ENCODE assay signal across 1 mouse cellular context in the genomic region with DNA sequence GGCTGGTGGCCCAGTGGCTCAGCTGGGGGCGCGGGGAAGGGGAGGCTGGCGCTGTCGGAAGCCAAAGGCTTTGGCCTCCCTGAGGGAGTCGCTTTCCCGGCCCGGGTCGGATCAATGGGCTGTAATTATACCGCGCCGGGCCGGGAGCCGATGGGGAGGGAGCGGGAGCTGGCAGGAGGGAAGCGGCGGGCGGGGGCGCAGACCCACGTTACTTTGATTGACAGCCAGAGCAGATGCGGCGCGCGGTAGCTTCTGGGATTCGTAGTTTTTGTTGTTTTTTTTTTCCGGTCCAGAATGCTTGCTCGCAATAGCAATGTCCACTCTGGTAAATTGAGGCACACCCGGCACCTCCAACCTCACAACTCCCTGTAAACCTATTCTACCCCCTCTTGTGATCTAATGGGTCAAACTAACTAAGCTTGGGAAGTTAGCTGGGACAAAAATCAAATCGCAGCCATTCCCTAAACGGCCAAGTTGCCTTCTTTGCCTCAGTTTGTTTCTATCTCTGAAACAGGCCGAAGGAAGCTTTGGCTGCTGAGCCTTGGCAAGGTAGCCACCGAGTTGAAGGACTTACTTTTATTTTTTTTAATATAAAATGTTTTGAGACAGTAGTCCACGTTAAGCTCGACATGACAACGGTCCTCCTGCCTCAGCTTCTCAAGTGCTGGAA.
TF ChIP-seq lines count a peak whose summit lies in the region.

No protein-coding gene starts in this region.

TF ChIP-seq in CH12.LX, 34 proteins besides CTCF, POLR2A, EP300 and RAD21:
- TF ChIP-seq MAZ (IDR thresholded peaks at IDR 0.05; ENCODE audit: low read depth, low read length) (no peak), MEF2A (IDR thresholded peaks at IDR 0.05; ENCODE audit: borderline replicate concordance, low read depth, low read length) (no peak), JUN (IDR thresholded peaks at IDR 0.05; ENCODE audit: insufficient read depth, low read depth, low read length) (no peak), CHD1 (IDR thresholded peaks at IDR 0.05; ENCODE audit: low read depth, low read length) (no peak), NELFE (IDR thresholded peaks at IDR 0.05; ENCODE audit: low read depth, low read length) (no peak), NRF1 (IDR thresholded peaks at IDR 0.05; ENCODE audit: low read depth, low read length) (0 out of 2 replicates have a peak, but pooled peaks have one; percentile 26), MAFK (IDR thresholded peaks at IDR 0.05; ENCODE audit: insufficient replicate concordance, low read length) (no peak), KAT2A (IDR thresholded peaks at IDR 0.05; ENCODE audit: insufficient replicate concordance, low read length) (peak; percentile 87; the same call in 1 of the 2 replicates), SMC3 (IDR thresholded peaks at IDR 0.05; ENCODE audit: low read depth, low read length) (no peak), ETS1 (conservative IDR thresholded peaks at IDR 0.05; ENCODE audit: low read depth, low read length) (no peak), IRF4 (IDR thresholded peaks at IDR 0.05; ENCODE audit: low read depth, low read length) (peak; percentile 24; the same call in 1 of the 2 replicates), SIN3A (IDR thresholded peaks at IDR 0.05; ENCODE audit: low read length) (no peak), ELF1 (IDR thresholded peaks at IDR 0.05; ENCODE audit: low read depth, low read length) (peak; percentile 56; the same call in 1 of the 2 replicates), BHLHE40 (IDR thresholded peaks at IDR 0.05; ENCODE audit: low read depth, low read length) (peak; percentile 61), ZNF384 (IDR thresholded peaks at IDR 0.05; ENCODE audit: low read depth, low read length) (peak; percentile 86), MXI1 (IDR thresholded peaks at IDR 0.05; ENCODE audit: low read depth, low read length) (no peak; the same call in 1 of the 2 replicates), E2F4 (IDR thresholded peaks at IDR 0.05; ENCODE audit: insufficient replicate concordance, low read depth, low read length) (no peak), POLR2AphosphoS2 (IDR thresholded peaks at IDR 0.05; ENCODE audit: low read depth, low read length) (no peak), JUND (conservative IDR thresholded peaks at IDR 0.05; ENCODE audit: low read depth, low read length) (no peak), USF2 (conservative IDR thresholded peaks at IDR 0.05; ENCODE audit: low read depth, low read length) (no peak), TBP (conservative IDR thresholded peaks at IDR 0.05; ENCODE audit: low read depth, low read length) (no peak), MAX (IDR thresholded peaks at IDR 0.05; ENCODE audit: low read length) (0 out of 2 replicates have a peak, but pooled peaks have one; percentile 6), ZMIZ1 (IDR thresholded peaks at IDR 0.05; ENCODE audit: low read depth, low read length) (no peak), TCF12 (IDR thresholded peaks at IDR 0.05; ENCODE audit: low read depth, low read length) (no peak), PAX5 (IDR thresholded peaks at IDR 0.05; ENCODE audit: low read length) (no peak), RCOR1 (conservative IDR thresholded peaks at IDR 0.05; ENCODE audit: low read depth, low read length) (no peak), CHD2 (IDR thresholded peaks at IDR 0.05; ENCODE audit: low read length) (no peak), HCFC1 (IDR thresholded peaks at IDR 0.05; ENCODE audit: low read depth, low read length) (peak; percentile 96), MYC (IDR thresholded peaks at IDR 0.05; ENCODE audit: low read depth, low read length) (no peak)
